Mouse (Mus musculus) intestine, embryonic 16.5 days (tissue): ENCODE measurements around the gene Tead1. TPM values are rescaled to one million over a fixed set of nuclear protein-coding genes. Genes with fewer than 3 reads are reported as not detected.
A peak's percentile ranks its signal among the peaks of the same experiment; 100 is the strongest.
"Not testable (repeated sequence)": the region's sequence is repeated elsewhere in the genome, so short reads cannot be mapped to it uniquely, and the experiment has no call there.

Experiments
- ATAC-seq: fragments of 200-750 bp; cut with Nextera tagmentation; 2 replicates; pipeline ENCODE4 v1.8.0; 2017; ENCODE audit warnings: moderate TSS enrichment, moderate library complexity
- H3K27ac ChIP-seq: fragments of 300-500 bp; sonication (generic); 2 replicates; pipeline ENCODE4 v1.5.1; 2014; ENCODE audit warnings: mild to moderate bottlenecking, low read length
- H3K27me3 ChIP-seq: fragments of 300-500 bp; sonication (generic); replicated peaks from 2 replicates; pipeline ENCODE4 v1.6.1; 2014; ENCODE audit warnings: low read length, control low read depth, mixed read lengths; ENCODE audit not compliant: control insufficient read depth, insufficient read depth
- H3K36me3 ChIP-seq: fragments of 300-500 bp; sonication (generic); 2 replicates; pipeline ENCODE4 v1.6.1; 2014; ENCODE audit warnings: low read length, control low read depth; ENCODE audit not compliant: control insufficient read depth, insufficient read depth
- H3K4me1 ChIP-seq: fragments of 300-500 bp; sonication (generic); 2 replicates; pipeline ENCODE4 v1.6.1; 2014; ENCODE audit warnings: low read length, control low read depth, mixed read lengths; ENCODE audit not compliant: control insufficient read depth, insufficient read depth
- H3K4me2 ChIP-seq: fragments of 300-500 bp; sonication (generic); 2 replicates; pipeline ENCODE4 v1.6.1; 2014; ENCODE audit warnings: low read depth, low read length, control low read depth
- H3K4me3 ChIP-seq: fragments of 300-500 bp; sonication (generic); 2 replicates; pipeline ENCODE4 v1.5.1; 2014; ENCODE audit warnings: mild to moderate bottlenecking, low read length
- H3K9ac ChIP-seq: fragments of 300-500 bp; sonication (generic); 2 replicates; pipeline ENCODE4 v1.6.1; 2014; ENCODE audit warnings: low read depth, low read length
- H3K9me3 ChIP-seq: fragments of 300-500 bp; sonication (generic); 2 replicates; pipeline ENCODE4 v1.6.1; 2016; ENCODE audit warnings: low read length, control low read depth; ENCODE audit not compliant: control insufficient read depth
- WGBS: fragments of 180-500 bp; shearing (Covaris S2); extraction: QIAGEN DNeasy Blood & Tissue Kit; methylation state at CpG from one replicate; pipeline ENCODE4 v1.1.7; 2014; 5-methylcytosine and 5-hydroxymethylcytosine counted together
- polyA plus RNA-seq: library from polyadenylated mRNA; unstranded; fragments of >200 nt; fragmentation: Nextera tagmentation; extraction: Ambion mirVana; gene quantifications from 2 replicates; pipeline ENCODE4 v1.2.1, GENCODE M21; 2015

The Tead1 gene
- polyA plus RNA-seq, 1 experiment from 2014 or later, result 10.9 TPM

DNA sequence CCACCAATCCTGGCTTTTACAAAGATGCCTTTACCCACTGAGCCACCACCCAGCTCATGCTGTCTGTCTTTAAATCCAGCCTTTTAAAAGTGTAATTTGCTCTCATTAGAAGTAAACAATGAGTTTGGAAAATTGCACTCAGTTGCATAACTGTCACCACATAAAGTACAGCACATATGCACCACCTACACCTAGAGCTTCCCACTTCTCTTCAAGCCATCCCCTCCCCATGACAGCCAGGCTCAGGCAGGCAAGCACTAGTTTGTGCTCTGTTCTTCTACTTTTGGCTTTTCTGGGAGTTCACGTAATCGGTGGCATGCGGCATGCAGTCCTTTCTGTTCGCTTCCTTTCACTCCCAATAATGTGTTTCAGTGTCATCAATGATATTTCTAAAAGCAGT, 236.5 kb downstream of the Tead1 start:
- no peak overlapping the region for H3K27ac ChIP-seq
- H3K9ac ChIP-seq, result no peak overlapping the region
- H3K4me3 ChIP-seq, result no peak overlapping the region
- H3K27me3 ChIP-seq, result no peaks in the 10 kb centered on the region
- no peaks in the 10 kb centered on the region for H3K36me3 ChIP-seq
- H3K4me2 ChIP-seq, result no peak overlapping the region
- no peak for ATAC-seq
- 92% methylated on average over 4 of the region's 4 CpGs for WGBS
- no peaks in the 10 kb centered on the region for H3K9me3 ChIP-seq
- H3K4me1 ChIP-seq, result no peaks in the 10 kb centered on the region

DNA sequence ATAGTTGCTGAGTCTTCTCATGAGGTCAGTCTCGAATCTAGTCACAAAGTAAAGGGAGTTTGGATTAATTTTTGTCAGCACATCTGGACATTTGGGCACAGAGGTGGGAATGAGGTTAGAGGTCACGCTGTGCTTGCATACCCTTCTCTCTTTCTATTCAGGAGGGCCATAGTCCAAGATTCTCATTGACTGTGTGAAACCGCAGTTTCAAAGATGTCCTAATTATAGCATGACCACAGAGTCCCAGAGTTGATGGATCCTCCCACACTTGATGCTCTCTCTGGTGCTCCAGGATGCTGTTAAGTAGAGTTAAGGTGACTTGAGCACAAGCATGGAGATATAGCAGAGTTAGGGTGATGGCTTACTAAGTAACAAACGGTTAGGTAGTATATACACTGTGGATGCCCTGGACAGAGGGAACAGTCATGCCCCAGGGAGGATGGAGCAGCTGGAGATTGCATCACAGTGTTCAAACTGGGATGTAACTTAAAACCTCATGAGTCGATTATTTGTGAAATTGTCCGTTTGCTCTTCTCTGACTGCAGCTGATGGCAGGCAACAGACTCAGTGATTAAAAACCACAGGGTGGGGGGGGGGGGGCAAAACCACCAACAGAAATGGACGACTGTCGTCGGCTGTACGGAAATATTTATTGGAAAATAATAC, 238.6 kb downstream of the Tead1 start:
- Histone ChIP-seq H3K4me1 (no peaks in the 10 kb centered on the region), H3K36me3 (no peaks in the 10 kb centered on the region), H3K9me3 (no peaks in the 10 kb centered on the region), H3K27ac (no peak overlapping the region), H3K27me3 (no peaks in the 10 kb centered on the region), H3K9ac (no peak overlapping the region), H3K4me2 (no peak overlapping the region), H3K4me3 (no peak overlapping the region)
- no peak for ATAC-seq
- WGBS, result 60% methylated on average over 10 of the region's 10 CpGs

DNA sequence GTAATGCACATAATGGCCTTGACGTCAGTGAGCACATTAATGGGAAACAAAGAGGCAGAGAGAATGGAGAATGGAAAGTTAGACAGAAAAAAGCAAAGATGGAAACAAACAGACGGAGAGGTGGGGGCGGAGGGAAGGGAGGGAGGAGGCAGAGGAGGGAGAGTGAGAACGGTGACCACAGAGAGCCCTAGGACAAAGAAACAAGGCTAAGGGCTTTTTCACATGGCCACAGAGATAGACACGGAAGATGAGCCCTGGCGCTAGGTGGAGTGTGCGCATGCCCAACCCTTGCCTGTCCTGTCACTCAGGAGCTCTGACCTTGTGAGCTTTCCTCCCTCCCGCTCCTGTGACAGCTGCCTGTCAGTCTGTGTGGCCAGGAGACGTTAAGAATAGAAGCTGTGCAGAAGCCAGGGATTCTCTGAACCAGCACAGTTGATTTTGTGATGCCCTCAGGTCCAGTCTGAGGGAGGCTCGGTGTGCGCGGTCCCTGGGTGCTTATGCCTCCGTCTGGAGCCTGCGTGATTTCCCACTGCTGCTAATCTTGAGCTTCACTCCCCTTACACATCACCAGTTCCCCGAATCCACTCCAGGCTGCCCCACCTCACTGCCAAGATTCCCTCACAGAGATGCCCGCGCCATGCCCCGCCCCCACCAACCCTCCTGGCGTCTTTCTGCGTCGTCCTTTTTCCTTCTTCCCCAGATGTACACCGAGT, 239.3 kb downstream of the Tead1 start:
- no peaks in the 10 kb centered on the region for H3K4me1 ChIP-seq
- H3K27me3 ChIP-seq, result no peaks in the 10 kb centered on the region
- ATAC-seq, result peak; percentile 28; the same call in 1 of the 2 replicates
- H3K4me3 ChIP-seq, result no peak overlapping the region
- H3K9ac ChIP-seq, result no peak overlapping the region
- H3K27ac ChIP-seq, result no peak overlapping the region
- H3K36me3 ChIP-seq, result no peaks in the 10 kb centered on the region
- 55% methylated on average over 22 of the region's 22 CpGs for WGBS
- H3K9me3 ChIP-seq, result no peaks in the 10 kb centered on the region
- H3K4me2 ChIP-seq, result no peak overlapping the region

DNA sequence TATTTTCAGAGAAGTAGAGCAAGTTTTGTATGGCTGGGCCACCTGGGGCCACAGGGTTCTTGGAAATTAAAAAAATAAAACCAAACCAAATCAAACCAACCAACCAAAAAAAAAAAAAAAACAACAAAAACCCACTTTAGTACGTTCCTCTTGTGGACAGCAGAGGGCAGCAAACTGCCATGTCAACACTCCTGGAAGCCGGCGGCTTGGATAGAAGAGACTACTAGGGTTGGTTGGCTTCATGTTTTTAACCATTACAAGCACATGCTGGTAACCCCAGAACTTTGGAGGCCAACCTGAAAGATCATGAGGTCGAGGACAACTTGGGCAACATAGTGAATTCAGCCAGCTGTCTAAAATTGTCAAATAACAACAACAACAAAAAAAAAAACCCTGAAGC, 240.7 kb downstream of the Tead1 start:
- H3K4me1 ChIP-seq, result no peaks in the 10 kb centered on the region
- H3K4me2 ChIP-seq, result no peak overlapping the region
- H3K9me3 ChIP-seq, result no peaks in the 10 kb centered on the region
- no peaks in the 10 kb centered on the region for H3K36me3 ChIP-seq
- H3K4me3 ChIP-seq, result no peak overlapping the region
- H3K27ac ChIP-seq, result no peak overlapping the region
- no peak for ATAC-seq
- 2% methylated on average over 4 of the region's 4 CpGs for WGBS
- no peaks in the 10 kb centered on the region for H3K27me3 ChIP-seq
- no peak overlapping the region for H3K9ac ChIP-seq

DNA sequence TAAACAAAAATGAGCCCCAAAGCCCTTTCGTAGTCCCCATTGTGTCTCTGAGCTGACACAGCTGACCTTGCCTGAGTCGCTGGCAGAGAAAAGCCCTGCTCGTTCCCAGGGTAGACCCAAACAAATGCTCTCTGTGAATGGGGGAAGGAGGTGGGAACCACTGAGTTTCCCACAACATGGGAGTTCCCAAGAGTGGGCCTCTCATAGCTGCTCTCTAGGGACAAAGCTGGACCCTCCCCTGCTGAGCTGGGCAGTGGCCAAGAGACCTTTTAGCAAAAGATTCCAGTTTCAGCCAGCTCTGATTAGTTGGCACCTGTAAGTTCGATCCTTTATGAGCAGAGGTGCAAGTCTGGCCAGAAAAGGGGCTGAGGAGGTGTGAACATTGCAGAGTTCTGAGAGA, 243.7 kb downstream of the Tead1 start:
- Histone ChIP-seq H3K36me3 (no peaks in the 10 kb centered on the region), H3K9me3 (no peaks in the 10 kb centered on the region), H3K9ac (no peak overlapping the region), H3K27me3 (no peaks in the 10 kb centered on the region), H3K27ac (no peak overlapping the region), H3K4me2 (no peak overlapping the region), H3K4me3 (no peak overlapping the region), H3K4me1 (no peaks in the 10 kb centered on the region)
- ATAC-seq, result no peak
- 47% methylated on average over 4 of the region's 4 CpGs for WGBS

DNA sequence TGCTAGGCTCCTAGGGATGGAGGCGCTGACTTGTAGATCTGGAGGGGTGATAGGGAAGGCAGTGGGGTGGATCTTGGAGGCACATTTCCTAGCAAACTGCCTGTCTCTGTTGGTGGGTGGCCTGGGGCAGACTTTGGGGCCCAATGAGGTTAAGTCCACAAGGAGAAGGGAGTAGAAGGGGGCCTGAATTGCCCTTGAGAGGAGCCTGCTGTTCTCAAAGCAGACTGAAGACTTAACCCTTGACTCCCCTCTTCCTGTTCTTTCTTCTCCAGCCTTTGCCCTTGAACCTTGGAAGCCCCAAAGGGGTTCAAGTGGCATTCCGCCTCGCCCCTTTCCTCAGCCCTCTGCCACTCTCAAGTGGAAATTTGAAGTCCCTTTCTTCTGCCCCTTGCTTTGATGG, 244.6 kb downstream of the Tead1 start:
- Histone ChIP-seq H3K9me3 (no peaks in the 10 kb centered on the region), H3K4me3 (no peak overlapping the region), H3K27ac (no peak overlapping the region), H3K4me2 (no peak overlapping the region), H3K36me3 (no peaks in the 10 kb centered on the region), H3K27me3 (no peaks in the 10 kb centered on the region), H3K4me1 (no peaks in the 10 kb centered on the region), H3K9ac (no peak overlapping the region)
- WGBS, result 71% methylated on average over 3 of the region's 3 CpGs
- no peak for ATAC-seq

DNA sequence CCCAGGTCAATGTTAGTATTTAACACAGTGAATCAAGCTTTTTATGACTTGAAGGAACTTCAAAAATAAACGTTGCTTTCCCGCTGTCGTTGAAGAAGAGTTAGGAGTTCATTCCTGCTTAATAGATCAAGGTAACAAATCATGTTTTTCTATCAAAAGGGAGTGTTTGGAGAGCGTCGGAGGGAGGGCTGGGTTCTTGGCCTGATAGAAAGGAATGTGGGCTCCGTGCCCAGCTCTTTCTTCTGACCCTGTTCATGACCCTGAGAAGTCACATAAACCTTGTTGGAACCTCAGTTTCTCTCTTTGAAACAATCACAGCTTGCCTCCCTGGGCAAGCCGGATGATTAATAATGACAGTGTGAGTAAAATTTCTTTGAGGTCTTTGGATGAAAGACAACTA, 251.6 kb downstream of the Tead1 start:
- Histone ChIP-seq H3K4me1 (peaks cover 8% of the 10 kb centered on the region; the same call in 1 of the 2 replicates), H3K27ac (no peak overlapping the region), H3K36me3 (no peaks in the 10 kb centered on the region), H3K4me3 (no peak overlapping the region), H3K4me2 (no peak overlapping the region), H3K9me3 (no peaks in the 10 kb centered on the region), H3K27me3 (no peaks in the 10 kb centered on the region), H3K9ac (no peak overlapping the region)
- ATAC-seq, result no peak
- 20% methylated on average over 7 of the region's 7 CpGs for WGBS

DNA sequence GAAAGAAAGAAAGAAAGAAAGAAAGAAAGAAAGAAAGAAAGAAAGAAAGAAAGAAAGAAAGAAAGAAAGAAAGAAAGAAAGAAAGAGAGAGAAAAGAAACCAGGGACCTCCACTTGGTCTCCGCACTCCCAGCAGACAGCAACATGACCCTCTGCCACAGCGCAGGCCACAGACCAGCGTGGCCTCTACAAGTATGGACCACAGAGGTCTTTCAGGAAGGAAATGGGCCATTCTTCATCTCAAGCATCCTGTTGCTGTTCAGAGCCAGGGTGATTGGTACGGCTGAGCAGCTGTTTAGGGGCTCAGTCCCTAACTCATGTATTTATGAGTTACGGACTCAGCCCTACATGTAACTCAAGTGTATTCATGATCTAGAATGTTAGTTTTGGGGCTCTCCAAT, 256.8 kb downstream of the Tead1 start:
- H3K36me3 ChIP-seq, H3K9ac ChIP-seq, ATAC-seq, H3K4me3 ChIP-seq, H3K9me3 ChIP-seq, H3K4me1 ChIP-seq, H3K4me2 ChIP-seq, H3K27ac ChIP-seq, H3K27me3 ChIP-seq: not testable (repeated sequence)
- 69% methylated on average over 5 of the region's 5 CpGs for WGBS

DNA sequence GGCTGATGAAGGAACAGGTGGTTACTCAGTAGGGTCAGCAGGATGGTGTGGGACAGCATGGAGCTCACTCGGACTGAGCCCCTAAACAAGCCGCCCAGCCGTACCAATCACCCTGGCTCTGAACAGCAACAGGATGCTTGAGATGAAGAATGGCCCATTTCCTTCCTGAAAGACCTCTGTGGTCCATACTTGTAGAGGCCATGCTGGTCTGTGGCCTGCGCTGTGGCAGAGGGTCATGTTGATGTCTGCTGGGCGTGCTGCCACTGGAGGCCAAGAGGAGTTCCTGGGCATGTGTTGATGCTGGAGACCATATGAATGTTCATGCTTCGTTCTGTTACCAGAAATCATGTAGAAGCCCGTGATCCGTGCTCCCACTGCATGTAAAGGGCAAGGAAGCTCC, 258.0 kb downstream of the Tead1 start:
- Histone ChIP-seq H3K27ac (no peak overlapping the region), H3K9me3 (no peaks in the 10 kb centered on the region), H3K27me3 (no peaks in the 10 kb centered on the region), H3K9ac (no peak overlapping the region), H3K4me1 (no peaks in the 10 kb centered on the region), H3K4me3 (no peak overlapping the region), H3K36me3 (no peaks in the 10 kb centered on the region), H3K4me2 (no peak overlapping the region)
- 82% methylated on average over 8 of the region's 8 CpGs for WGBS
- no peak for ATAC-seq

DNA sequence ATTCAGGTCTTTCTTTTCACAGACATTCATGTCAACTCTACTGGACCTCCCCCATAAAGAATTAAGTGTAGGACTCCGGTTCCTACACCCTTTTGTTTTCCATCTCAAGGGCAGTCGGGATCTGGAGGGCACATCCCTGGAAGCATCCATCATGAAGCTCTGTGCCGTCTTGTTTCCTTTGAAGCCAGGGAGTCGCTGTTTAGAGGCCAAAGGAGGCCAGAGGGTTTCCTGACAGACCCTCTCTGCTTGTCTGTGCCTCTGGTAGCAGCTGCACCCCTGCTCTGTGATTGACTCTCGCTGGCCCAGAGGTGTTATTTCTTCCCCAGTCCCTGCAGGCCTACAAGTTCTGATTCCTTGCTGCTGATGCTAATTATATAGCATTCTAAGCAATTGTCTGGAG, 259.8 kb downstream of the Tead1 start:
- H3K9ac ChIP-seq, result no peak overlapping the region
- no peaks in the 10 kb centered on the region for H3K9me3 ChIP-seq
- H3K4me3 ChIP-seq, result no peak overlapping the region
- ATAC-seq, result no peak
- WGBS, result 36% methylated on average over 5 of the region's 5 CpGs
- no peaks in the 10 kb centered on the region for H3K27me3 ChIP-seq
- no peak overlapping the region for H3K4me2 ChIP-seq
- no peaks in the 10 kb centered on the region for H3K36me3 ChIP-seq
- H3K27ac ChIP-seq, result no peak overlapping the region
- no peaks in the 10 kb centered on the region for H3K4me1 ChIP-seq
